Mouse (Mus musculus): Measurements from ENCODE around the gene Ros1.

- no peak for TF ChIP-seq POLR2A (IDR thresholded peaks at IDR 0.05; ENCODE audit: low read depth, low read length)
- TF ChIP-seq HCFC1 (IDR thresholded peaks at IDR 0.05; ENCODE audit: low read depth, low read length), result no peak
- TF ChIP-seq MXI1 (IDR thresholded peaks at IDR 0.05; ENCODE audit: low read depth, low read length), result no peak
- no peak for TF ChIP-seq MAFK (IDR thresholded peaks at IDR 0.05; ENCODE audit: insufficient replicate concordance, low read length)
- TF ChIP-seq RAD21 (IDR thresholded peaks at IDR 0.05; ENCODE audit: low read depth, low read length), result no peak; the same call in none of the 2 replicates
- peak in 1 of 2 experiments; percentile 27; a peak in 1 of 4 replicates for TF ChIP-seq CTCF (conservative IDR thresholded peaks at IDR 0.05 in 1 of 2, IDR thresholded peaks at IDR 0.05 in 1 of 2; ENCODE audit: low read depth in 2 of 2, low read length in 2 of 2)
- TF ChIP-seq KAT2A (IDR thresholded peaks at IDR 0.05; ENCODE audit: insufficient replicate concordance, low read length), result no peak
- TF ChIP-seq USF1 (IDR thresholded peaks at IDR 0.05; ENCODE audit: low read depth, low read length), result no peak
- no peak for TF ChIP-seq TCF12 (IDR thresholded peaks at IDR 0.05; ENCODE audit: low read depth, low read length)
- no peak for TF ChIP-seq JUND (conservative IDR thresholded peaks at IDR 0.05; ENCODE audit: low read depth, low read length)
- no peak for TF ChIP-seq GABPA (IDR thresholded peaks at IDR 0.05; ENCODE audit: insufficient replicate concordance, low read depth, low read length)
- no peak for TF ChIP-seq USF2 (conservative IDR thresholded peaks at IDR 0.05; ENCODE audit: low read depth, low read length)
- TF ChIP-seq CHD2 (IDR thresholded peaks at IDR 0.05; ENCODE audit: low read length), result no peak
These were observed 34.4 kb downstream of the Ros1 start for GRCm38 (mm10) chr10:52160604-52161003.

All from CH12.LX (cell line).